Mouse (Mus musculus) left cerebral cortex, adult 2 months (tissue): Measurements from ENCODE around the gene Mrpl9. TPM values are rescaled to one million over a fixed set of nuclear protein-coding genes. Genes with fewer than 3 reads are reported as not detected.

Experiments
- DNase-seq, 2 experiments: peaks; one replicate each; pipeline ENCODE4 v3.0.0; 2021 to 2022; ENCODE audit warnings: low spot score in 2 of 2, mixed read lengths in 1 of 2; ENCODE audit errors: extremely low spot score in 1 of 2
- H3K27ac ChIP-seq: fragments of 200-600 bp; 2 replicates; pipeline ENCODE4 v1.8.1; 2022
- H3K4me3 ChIP-seq: fragments of 200-600 bp; 2 replicates; pipeline ENCODE4 v1.8.1; 2022
- CTCF ChIP-seq: fragments of 200-600 bp; IDR thresholded peaks from 2 replicates; pipeline ENCODE4 v1.8.1; 2022; ENCODE audit warnings: antibody characterized with exemption, mild to moderate bottlenecking, moderate library complexity
- intact Hi-C: fragments of 180-260 bp; cut with DNase I; formaldehyde crosslinking; loops from one replicate; pipeline ENCODE4 v1.15.1; 2025
- long read RNA-seq, 2 experiments: library from polyadenylated mRNA; stranded (forward); transcript quantifications; one replicate each; pipeline ENCODE4 v2.0.0; 2021; ENCODE audit warnings: borderline mapping rate in 2 of 2
- total RNA-seq, 2 experiments: library from RNA; stranded (reverse); gene quantifications; 2 replicates each; pipeline ENCODE4 v1.2.3; 2021

Gene Mrpl9
- 10 to 100 TPM; 38.6 to 41.6 TPM for total RNA-seq
- long read RNA-seq, experiment 1, transcript Mrpl9-201 (7 exons, 1,612 nt), result major isoform, 11 of 15 reads
- long read RNA-seq, experiment 1, partial matches to known transcripts, result 3 of 15 reads
- long read RNA-seq, experiment 1, other reads (novel, unspliced or antisense), result 1 of 15 reads
- long read RNA-seq, experiment 2, transcript Mrpl9-201 (7 exons, 1,612 nt), result major isoform, 13 of 19 reads
- long read RNA-seq, experiment 2, partial matches to known transcripts, result 0 of 19 reads
- long read RNA-seq, experiment 2, other reads (novel, unspliced or antisense), result 6 of 19 reads

DNA sequence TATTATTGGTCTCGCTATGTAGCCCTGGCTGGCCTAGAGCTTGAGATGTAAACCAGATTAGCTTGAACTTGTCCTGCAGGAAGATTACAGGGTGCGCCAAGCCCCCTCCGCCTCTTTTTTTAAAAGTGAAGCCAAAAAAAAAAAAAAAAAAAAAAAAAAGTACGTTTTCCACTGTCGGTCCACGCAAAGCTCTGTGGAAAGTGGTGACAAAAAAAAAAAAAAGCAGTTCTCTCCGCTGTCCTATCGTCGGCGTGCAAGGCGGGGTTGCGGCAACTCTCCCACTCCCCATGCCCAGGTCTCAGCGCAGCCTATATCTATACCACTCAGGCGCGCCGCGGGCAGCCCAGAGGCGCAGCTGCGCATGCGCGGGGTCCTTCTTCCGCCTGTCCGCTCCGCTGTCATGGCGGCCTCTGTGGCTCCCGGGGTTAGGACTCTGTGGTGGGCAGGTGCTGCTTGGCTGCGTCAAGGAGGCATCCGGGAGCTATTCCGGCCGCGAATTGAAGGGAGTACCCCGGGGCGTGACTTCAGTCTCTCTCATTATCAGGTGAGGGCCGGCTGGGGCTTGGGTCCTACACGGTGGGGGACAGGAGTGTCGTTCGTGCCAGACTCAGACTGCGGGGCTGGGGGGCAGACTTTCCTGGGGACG is at the start of gene Mrpl9:
Gene Mrpl9, plus strand, starts transcription at position 368 of the 646 bp plus-strand sequence.
- no peak for TF ChIP-seq CTCF
- intact Hi-C loops, result loop anchor here (2.0 to 5.0 kb wide), 2 partner anchors 76 to 140 kb away; partner anchors contain the start of gene Snx27
- Histone ChIP-seq H3K27ac (peak within 1 kb of the TSS; percentile 87), H3K4me3 (peak within 1 kb of the TSS; percentile 91)
- DNase-seq, result peak; percentile 95 to 98

DNA sequence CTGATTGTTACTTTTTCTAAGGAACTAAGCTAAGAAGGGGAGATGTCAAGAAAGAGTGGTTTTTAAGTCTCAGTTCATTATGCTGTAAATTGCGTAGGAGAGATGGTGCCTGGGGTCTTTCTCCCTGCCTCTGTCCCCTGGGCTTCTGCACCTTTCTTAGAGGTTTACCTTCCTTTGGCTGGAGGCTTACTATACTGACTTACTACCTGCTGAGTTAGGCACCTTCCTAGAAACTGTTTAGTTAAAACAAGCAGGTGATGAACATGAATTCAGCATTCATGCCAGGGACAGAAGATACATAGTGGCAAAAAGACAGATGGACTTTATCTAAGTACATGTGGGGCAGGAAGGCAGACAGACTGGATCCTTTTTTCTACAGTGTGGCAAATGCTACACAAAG is 46.8 kb upstream of the Mrpl9 start:
- Histone ChIP-seq H3K4me3 (no peak overlapping the region), H3K27ac (no peak overlapping the region)
- intact Hi-C loops, result no loop called here
- no peak for TF ChIP-seq CTCF
- no peak for DNase-seq

DNA sequence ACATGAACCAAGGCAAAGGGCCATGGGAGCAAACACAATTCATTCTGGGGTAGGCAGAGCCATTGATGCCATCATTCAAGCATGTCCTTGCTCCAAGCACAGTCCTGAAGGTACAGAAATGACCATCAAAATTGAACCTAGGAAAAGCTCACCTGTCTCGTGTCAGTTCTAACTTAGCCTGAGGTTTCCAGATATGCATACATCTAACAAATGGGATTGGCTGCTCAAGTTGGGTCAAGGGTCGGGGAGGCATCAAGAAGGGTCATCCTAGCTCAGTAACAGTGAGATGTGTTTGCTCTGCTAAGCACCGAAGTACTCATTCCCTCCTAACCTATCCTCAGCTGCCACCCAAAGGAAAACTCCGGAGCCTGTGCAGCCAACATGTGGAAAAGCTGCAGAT is 46.3 kb upstream of the Mrpl9 start:
- DNase-seq, result no peak
- no peak for TF ChIP-seq CTCF
- intact Hi-C loops, result no loop called here
- H3K4me3 ChIP-seq, result no peak overlapping the region
- no peak overlapping the region for H3K27ac ChIP-seq

DNA sequence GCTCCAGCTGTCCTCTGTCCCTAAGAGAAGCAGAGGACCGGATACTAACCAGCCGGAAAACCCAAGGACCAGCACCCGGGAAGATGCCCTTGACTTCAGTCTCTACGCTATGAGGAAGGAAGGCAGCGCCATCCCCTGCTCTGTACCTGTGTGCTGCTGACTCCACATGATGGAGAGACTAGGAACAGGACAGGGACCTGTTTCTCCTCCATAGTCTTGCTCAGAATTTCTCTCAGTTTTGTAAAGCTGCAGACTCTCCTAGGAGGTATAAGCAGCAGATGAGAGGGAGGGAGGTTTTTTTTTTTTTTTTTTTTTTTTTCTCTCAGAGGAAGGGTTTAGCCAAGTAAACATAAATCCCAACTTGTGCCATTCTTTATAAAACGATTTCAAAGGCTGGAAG is 44.9 kb upstream of the Mrpl9 start, which contains the start of gene Lingo4:
Gene Lingo4, plus strand, starts transcription at position 301 of the 400 bp plus-strand sequence.
- intact Hi-C loops, result no loop called here
- no peak for DNase-seq
- Histone ChIP-seq H3K27ac (no peak within 1 kb of the TSS), H3K4me3 (peak within 1 kb of the TSS; percentile 39)
- no peak for TF ChIP-seq CTCF

DNA sequence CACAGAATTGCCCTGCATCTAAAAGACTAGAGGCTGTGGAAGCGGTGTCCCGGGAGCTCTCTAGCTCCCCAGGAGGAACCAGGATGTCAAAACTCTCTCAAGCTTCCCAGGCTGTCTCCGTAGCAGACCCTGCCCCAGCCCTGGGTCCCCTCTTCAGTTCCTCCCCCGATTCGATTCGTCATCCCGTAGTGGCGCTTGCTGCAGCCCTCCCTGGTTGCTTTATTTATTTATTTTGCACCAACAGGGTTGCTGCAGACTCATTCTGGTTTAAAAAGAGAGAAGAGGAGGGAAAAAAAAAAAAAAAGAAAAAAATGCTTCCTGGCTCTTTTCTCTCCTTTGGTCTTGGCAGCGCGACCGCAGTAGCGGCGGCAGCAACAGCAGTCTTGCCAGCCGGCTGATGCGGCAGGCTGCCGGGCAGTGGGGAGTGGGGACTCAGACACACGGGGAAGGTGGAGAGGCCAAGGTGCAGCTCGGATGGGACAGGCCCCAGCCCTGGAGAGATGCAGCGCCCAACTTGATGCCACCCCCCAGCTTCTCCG is 44.1 kb upstream of the Mrpl9 start:
- H3K4me3 ChIP-seq, result peak overlapping the region; percentile 39
- intact Hi-C loops, result no loop called here
- no peak for DNase-seq
- peak; percentile 33; the same call in 1 of the 2 replicates for TF ChIP-seq CTCF
- no peak overlapping the region for H3K27ac ChIP-seq

DNA sequence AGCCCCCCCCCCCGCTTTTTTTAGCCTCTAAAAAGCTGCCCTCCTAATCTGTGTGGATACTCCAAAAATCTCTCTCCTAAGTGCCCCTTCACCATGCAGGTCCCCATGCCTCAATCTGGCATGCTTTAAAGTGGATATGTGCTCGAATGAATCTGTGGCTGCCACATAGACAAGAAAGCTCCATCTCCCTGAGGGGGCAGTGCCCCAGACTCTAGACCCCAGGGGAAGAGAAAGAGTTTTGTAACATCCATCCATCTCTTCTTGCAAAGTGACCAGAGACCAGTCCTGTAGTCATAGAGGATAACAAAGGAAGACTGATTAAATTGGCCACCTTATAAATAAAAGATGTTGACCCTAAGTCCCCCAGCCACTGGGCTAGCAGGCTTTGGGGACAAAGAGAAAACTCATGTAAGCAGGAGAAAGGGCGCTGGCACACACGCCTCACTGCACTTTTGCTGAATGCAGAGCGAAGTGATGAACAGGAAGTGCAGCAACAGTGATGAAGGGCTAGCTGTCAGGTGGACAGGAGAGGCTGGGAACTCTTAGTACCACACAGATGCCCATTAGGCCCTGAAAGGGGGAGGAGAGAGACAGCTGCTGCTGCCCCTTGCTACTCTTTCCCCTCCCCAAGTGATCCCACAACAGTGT is 43.3 kb upstream of the Mrpl9 start:
- Histone ChIP-seq H3K27ac (no peak overlapping the region), H3K4me3 (no peak overlapping the region)
- TF ChIP-seq CTCF, result no peak
- intact Hi-C loops, result no loop called here
- DNase-seq, result no peak

DNA sequence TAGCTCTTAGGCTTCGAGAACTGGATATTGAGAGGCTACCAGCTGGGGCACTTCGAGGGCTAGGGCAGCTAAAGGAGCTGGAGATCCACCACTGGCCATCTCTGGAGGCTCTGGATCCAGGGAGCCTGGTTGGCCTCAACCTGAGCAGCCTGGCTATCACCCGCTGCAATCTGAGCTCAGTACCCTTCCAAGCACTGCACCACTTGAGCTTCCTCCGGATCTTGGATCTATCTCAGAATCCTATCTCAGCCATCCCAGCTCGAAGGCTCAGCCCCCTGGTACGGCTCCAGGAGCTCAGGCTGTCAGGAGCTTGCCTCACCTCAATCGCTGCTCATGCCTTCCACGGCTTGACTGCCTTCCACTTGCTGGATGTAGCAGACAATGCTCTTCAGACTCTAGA is 40.7 kb upstream of the Mrpl9 start:
- H3K4me3 ChIP-seq, result no peak overlapping the region
- DNase-seq, result no peak
- intact Hi-C loops, result no loop called here
- TF ChIP-seq CTCF, result no peak
- no peak overlapping the region for H3K27ac ChIP-seq

DNA sequence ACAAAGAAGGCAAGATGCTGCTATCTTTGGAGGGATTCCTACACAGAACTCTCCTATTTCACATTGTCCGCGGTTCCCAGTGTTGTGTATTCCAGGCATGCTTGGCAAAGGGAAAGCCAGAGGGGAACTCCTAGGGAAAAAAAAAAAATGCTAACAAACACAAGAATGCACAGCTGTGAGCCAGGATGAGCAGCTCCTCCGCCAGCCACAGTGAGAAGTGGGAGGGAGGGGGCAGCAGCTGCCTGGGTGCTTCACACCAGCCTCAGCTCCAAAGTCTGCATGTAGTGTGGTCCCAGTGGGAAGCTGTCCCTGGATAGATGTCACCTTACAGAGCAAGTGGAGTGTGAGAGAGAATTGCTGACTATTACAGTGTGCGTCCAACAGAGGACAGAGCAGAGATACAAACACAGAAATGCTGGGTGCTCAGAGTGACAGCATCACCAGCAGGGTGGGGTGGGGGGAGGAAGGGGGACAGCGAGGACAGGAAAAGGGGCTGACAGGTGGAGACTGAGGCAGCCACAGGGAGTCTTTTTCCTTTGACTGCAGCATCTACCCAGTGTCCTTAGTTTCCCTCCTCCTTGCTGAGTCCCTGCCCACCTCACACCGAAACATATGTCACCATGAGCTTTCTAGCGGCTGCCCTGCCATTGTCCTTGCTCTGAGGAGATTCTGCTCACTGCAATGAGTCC is 38.6 kb upstream of the Mrpl9 start:
- intact Hi-C loops, result no loop called here
- peak; percentile 54 to 57 for DNase-seq
- H3K27ac ChIP-seq, result no peak overlapping the region
- H3K4me3 ChIP-seq, result no peak overlapping the region
- no peak for TF ChIP-seq CTCF

DNA sequence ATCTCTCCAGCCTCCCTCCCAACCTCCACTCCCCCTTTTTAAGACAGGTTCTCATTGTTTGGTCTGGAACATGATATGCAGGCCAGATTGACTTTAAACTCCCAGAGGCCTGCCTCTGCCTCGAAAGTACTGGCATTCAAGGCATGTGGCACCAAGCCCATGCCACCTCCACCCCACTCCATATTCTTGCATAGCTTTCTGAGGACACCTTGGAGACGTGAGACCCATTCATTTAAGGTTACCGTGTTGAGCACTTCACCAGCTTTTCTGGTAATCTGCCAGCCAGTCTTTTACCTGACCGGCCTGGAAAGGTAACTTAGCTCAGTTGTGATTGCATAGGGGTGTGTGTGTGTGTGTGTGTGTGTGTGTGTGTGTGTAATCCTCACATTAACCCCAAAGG is 37.6 kb upstream of the Mrpl9 start:
- no peak for TF ChIP-seq CTCF
- intact Hi-C loops, result no loop called here
- no peak overlapping the region for H3K4me3 ChIP-seq
- DNase-seq, result no peak
- no peak overlapping the region for H3K27ac ChIP-seq

DNA sequence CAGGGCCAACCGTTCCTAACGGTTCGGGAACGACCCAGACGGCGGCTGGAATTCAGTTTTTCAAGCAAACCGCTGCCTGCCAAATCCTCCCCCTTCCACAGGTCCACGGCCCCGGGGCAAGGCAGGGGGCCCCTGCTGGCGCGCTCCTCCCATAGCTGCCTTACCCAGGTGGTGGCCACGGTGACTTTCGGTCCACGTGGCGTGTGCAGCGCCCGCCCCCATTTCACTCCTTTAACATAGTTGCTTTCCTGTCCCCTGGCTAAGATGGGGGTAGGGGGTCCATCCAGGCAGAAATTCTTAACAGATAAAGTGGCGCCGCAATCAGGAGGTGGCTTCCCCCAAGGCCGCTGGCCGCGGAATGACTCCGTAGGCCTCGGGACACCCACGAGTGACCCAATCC is 30.6 kb upstream of the Mrpl9 start:
- TF ChIP-seq CTCF, result no peak
- intact Hi-C loops, result loop anchor here (2.0 kb wide), 1 partner anchor 46 kb away; no protein-coding TSS in a partner anchor
- H3K27ac ChIP-seq, result peak overlapping the region; percentile 87
- H3K4me3 ChIP-seq, result peak overlapping the region; percentile 88
- peak in 1 of 2 experiments; percentile 36 for DNase-seq

DNA sequence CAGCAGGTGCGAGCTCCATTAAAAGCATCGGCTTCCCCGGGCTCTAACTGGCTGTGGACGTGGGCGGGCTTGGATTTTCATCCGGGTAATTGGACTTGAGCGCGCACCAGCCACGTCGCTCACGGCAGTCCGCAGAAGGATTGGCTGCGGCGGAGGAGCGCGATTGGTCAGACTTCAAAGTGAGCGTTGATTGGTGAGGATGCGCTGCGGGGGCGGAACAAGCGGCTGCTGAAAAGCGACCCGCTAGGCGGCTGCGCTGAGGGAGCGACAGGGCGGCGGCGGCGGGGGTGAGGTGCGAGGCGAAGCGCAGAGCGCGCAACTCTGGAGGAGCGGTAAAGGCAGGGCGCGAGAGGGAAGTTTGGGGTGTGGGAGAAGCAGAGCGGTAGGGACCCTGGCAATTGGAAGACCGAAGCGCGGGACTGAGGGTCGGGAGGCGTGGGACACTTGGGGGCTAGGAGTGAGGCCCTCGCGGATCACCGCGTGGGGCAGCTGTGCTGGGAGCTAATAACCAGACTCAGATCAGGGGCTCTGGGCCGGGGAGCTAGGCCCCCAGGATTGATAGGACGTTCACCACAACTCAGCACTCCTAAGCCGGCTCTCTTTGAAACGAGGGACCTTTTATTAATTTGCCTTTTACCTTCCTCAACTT is 30.0 kb upstream of the Mrpl9 start, which contains the start of gene Tdrkh:
Gene Tdrkh, plus strand, starts transcription at position 243 of the 649 bp plus-strand sequence.
- peak within 1 kb of the TSS; percentile 87 for H3K27ac ChIP-seq
- peak within 1 kb of the TSS; percentile 88 for H3K4me3 ChIP-seq
- DNase-seq, result peak; percentile 97 to 98
- intact Hi-C loops, result loop anchor here (2.0 kb wide), 1 partner anchor 46 kb away; no protein-coding TSS in a partner anchor
- peak; percentile 34 for TF ChIP-seq CTCF
